Mouse (Mus musculus): ENCODE data around the gene Pced1a. TPM values are rescaled to one million over a fixed set of nuclear protein-coding genes. Genes with fewer than 3 reads are reported as not detected.

The Pced1a gene
- polyA plus RNA-seq, 1 experiment, result 17.7 TPM

DNA sequence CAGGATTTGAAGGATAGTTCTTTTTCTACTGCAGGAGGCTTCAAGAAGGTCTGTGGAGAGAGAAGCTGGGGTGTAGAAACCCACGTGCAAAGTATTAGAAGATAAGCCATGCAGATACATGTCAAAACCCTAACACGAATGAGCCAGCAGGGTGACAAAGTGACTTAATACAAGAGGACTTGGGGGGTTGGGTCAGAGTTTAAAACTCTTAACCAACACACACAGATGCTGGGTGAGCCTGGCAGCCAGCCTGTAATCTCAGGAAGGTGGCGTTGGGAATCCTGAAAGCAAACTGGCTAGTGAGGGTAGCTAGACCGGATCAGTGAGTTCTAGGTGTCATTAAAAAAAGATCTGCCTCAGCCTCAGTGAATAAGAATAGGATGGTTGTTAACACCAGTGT is 57.1 kb downstream of the Pced1a start:
- TF ChIP-seq GATA1 (IDR thresholded peaks at IDR 0.05; ENCODE audit: low read length), result no peak

Other genes starting within 250 kb of the Pced1a start
- 613 and 888 TPM in 2 replicates for gene Snrpb, start 245.3 kb downstream of the Pced1a start, polyA plus RNA-seq (2012)
- not detected in 2 replicates for gene Tmc2, start 229.5 kb downstream of the Pced1a start, polyA plus RNA-seq (2012)
- 55.2 and 95.8 TPM in 2 replicates for gene Nop56, start 150.3 kb downstream of the Pced1a start, polyA plus RNA-seq (2012)
- 129 and 132 TPM in 2 replicates for gene Idh3b, start 140.2 kb downstream of the Pced1a start, polyA plus RNA-seq (2012)
- not detected in 2 replicates for gene Ebf4, start 129.5 kb downstream of the Pced1a start, polyA plus RNA-seq (2012)
- gene Cpxm1, start 27.1 kb downstream of the Pced1a start, polyA plus RNA-seq (2012), result 0.03 TPM in 1 of 2 replicates, not detected in the other
- gene Gm28372, start 19.5 kb downstream of the Pced1a start, polyA plus RNA-seq (2012), result not detected in 2 replicates
- not detected in 2 replicates for gene 1700020A23Rik, start 19.4 kb downstream of the Pced1a start, polyA plus RNA-seq (2012)
- gene Tmem239, start 18.2 kb downstream of the Pced1a start, polyA plus RNA-seq (2012), result not detected in 2 replicates
- 18.5 and 20.6 TPM in 2 replicates for gene Vps16, start 362 bp downstream of the Pced1a start, polyA plus RNA-seq (2012)
- gene Ptpra, start 25.6 kb upstream of the Pced1a start, polyA plus RNA-seq (2012), result 20.5 and 22.9 TPM in 2 replicates
- 166 and 212 TPM in 2 replicates for gene Mrps26, start 139.0 kb upstream of the Pced1a start, polyA plus RNA-seq (2012)
- not detected in 2 replicates for gene Oxt, start 151.5 kb upstream of the Pced1a start, polyA plus RNA-seq (2012)
- gene Avp, start 157.9 kb upstream of the Pced1a start, polyA plus RNA-seq (2012), result not detected in 2 replicates
- gene Fastkd5, start 205.3 kb upstream of the Pced1a start, polyA plus RNA-seq (2012), result 1.1 TPM in 2 replicates
- 2.7 and 3.5 TPM in 2 replicates for gene Ubox5, start 205.3 kb upstream of the Pced1a start, polyA plus RNA-seq (2012)
- gene Lzts3, start 218.1 kb upstream of the Pced1a start, polyA plus RNA-seq (2012), result 1.6 and 1.9 TPM in 2 replicates
- gene Ddrgk1, start 240.0 kb upstream of the Pced1a start, polyA plus RNA-seq (2012), result 90.1 and 112 TPM in 2 replicates
- 6.5 and 22.4 TPM in 2 replicates for gene Itpa, start 242.9 kb upstream of the Pced1a start, polyA plus RNA-seq (2012)

Data from G1E-ER4 (cell line).